18 mouse cellular contexts compared by ENCODE assay signal in the genomic region with DNA sequence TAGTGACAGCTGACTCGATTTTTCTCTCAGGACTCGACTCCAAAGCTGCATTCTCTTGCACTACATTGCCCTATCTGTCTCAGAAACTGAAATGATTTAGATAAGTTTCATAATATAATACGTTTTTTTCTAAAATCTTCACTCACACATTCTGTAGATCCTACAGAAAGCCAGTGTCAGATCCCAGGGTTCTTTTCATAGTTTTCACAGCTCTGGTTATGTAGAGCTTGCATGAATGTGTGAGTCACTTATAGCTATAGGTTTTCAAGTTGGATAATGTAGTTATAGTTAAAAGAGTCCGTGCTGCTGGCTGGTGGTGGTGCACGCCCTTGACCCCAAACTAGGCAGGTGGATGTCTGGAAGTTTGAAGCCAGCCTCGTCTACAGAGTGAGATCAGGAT. TPM values are rescaled to one million over a fixed set of nuclear protein-coding genes. Genes with fewer than 3 reads are reported as not detected.
A peak's percentile ranks its signal among the peaks of the same experiment; 100 is the strongest.
DNase-seq lines count a peak whose midpoint lies in the region; ATAC-seq and TF ChIP-seq lines count a peak whose summit lies in the region.
"Had no signal": no experiment of that assay in that cellular context is flagged by ENCODE, and none has a peak within 500 bp of the region (broad histone marks: within the 10 kb centered on the region; RNA-seq: fewer than 3 reads in every experiment).

No protein-coding gene starts in this region.

- H3K9me3 ChIP-seq in kidney, postnatal 0 days (replicated peaks; ENCODE audit: low read length) = no peaks in the 10 kb centered on the region
- no peaks in the 10 kb centered on the region for H3K9me3 ChIP-seq in liver, embryonic 13.5 days (replicated peaks)
- H3K9me3 ChIP-seq: forebrain, embryonic 10.5 days; G1E; hindbrain, embryonic 15.5 days; limb, embryonic 15.5 days; midbrain, embryonic 15.5 days had no signal

- no peak overlapping the region for H3K9ac ChIP-seq in kidney, postnatal 0 days (ENCODE audit: low read depth, low read length)
- no peak overlapping the region for H3K9ac ChIP-seq in liver, embryonic 13.5 days
- H3K9ac ChIP-seq: hindbrain, embryonic 15.5 days; limb, embryonic 15.5 days; midbrain, embryonic 15.5 days had no signal

- no peak for ATAC-seq in kidney, postnatal 0 days (replicated peaks; ENCODE audit: low FRiP score, low read depth)
- no peak for ATAC-seq in liver, embryonic 13.5 days (ENCODE audit: low read depth)
- ATAC-seq: activated CD4-positive, CD25-positive, alpha-beta regulatory T cell, adult 4 months; midbrain, embryonic 15.5 days had no signal

- intact Hi-C loops in heart, postnatal 14 days (cut with DNase I) = no loop called here
- intact Hi-C loops in left cerebral cortex, postnatal 36 days (cut with DNase I) = no loop called here

- 83% methylated on average over 6 of the region's 6 CpGs for WGBS in kidney, postnatal 0 days
- WGBS in kidney, adult 2 months = 84% methylated on average over 6 of the region's 6 CpGs
- 71% methylated on average over 6 of the region's 6 CpGs for WGBS in liver, embryonic 13.5 days (ENCODE audit: insufficient replicate concordance)

- no peak overlapping the region for H3K4me3 ChIP-seq in kidney, postnatal 0 days (replicated peaks; ENCODE audit: low read depth, low read length)
- no peak overlapping the region for H3K4me3 ChIP-seq in kidney, adult 2 months (ENCODE audit: insufficient read depth, low read depth, low read length)
- H3K4me3 ChIP-seq in liver, embryonic 13.5 days (replicated peaks) = no peak overlapping the region
- H3K4me3 ChIP-seq: forebrain, embryonic 10.5 days; hindbrain, embryonic 15.5 days; limb, embryonic 15.5 days; midbrain, embryonic 15.5 days had no signal

- H3K27ac ChIP-seq in kidney, postnatal 0 days = peak overlapping the region; percentile 66
- H3K27ac ChIP-seq in kidney, adult 2 months (ENCODE audit: insufficient read depth, low read depth, low read length) = no peak overlapping the region
- H3K27ac ChIP-seq in liver, embryonic 13.5 days = peak overlapping the region; percentile 72
- H3K27ac ChIP-seq: forebrain, embryonic 10.5 days; hindbrain, embryonic 15.5 days; limb, embryonic 15.5 days; midbrain, embryonic 15.5 days had no signal

- TF ChIP-seq POLR2A in kidney, adult 2 months (IDR thresholded peaks at IDR 0.05; ENCODE audit: low read depth, low read length) = no peak

- no peak for TF ChIP-seq CTCF in kidney, postnatal 0 days (IDR thresholded peaks at IDR 0.05; ENCODE audit: low read depth)
- no peak for TF ChIP-seq CTCF in kidney, adult 2 months (conservative IDR thresholded peaks at IDR 0.05; ENCODE audit: insufficient read depth, insufficient read length, low read depth, low read length)

- H3K4me2 ChIP-seq in kidney, postnatal 0 days (ENCODE audit: low read length) = no peak overlapping the region
- H3K4me2 ChIP-seq in liver, embryonic 13.5 days = 0 out of 2 replicates have a peak overlapping the region, but pooled peaks have one; percentile 1
- H3K4me2 ChIP-seq: hindbrain, embryonic 15.5 days; limb, embryonic 15.5 days; midbrain, embryonic 15.5 days had no signal

- H3K27me3 ChIP-seq in kidney, postnatal 0 days (ENCODE audit: insufficient read depth, low read length) = no peaks in the 10 kb centered on the region
- no peaks in the 10 kb centered on the region for H3K27me3 ChIP-seq in kidney, adult 2 months (replicated peaks; ENCODE audit: control insufficient read depth, insufficient read depth, low read length)
- H3K27me3 ChIP-seq in liver, embryonic 13.5 days = no peaks in the 10 kb centered on the region
- H3K27me3 ChIP-seq: hindbrain, embryonic 15.5 days; limb, embryonic 15.5 days; midbrain, embryonic 15.5 days had no signal

- H3K4me1 ChIP-seq in kidney, postnatal 0 days (replicated peaks; ENCODE audit: insufficient read depth, low read length) = no peaks in the 10 kb centered on the region
- H3K4me1 ChIP-seq in kidney, adult 2 months (ENCODE audit: control insufficient read depth, insufficient read depth, low read length) = peaks cover 9% of the 10 kb centered on the region; the same call in 1 of the 2 replicates
- peaks cover 42% of the 10 kb centered on the region for H3K4me1 ChIP-seq in liver, embryonic 13.5 days (replicated peaks)
- H3K4me1 ChIP-seq: forebrain, embryonic 10.5 days; hindbrain, embryonic 15.5 days; limb, embryonic 15.5 days; midbrain, embryonic 15.5 days had no signal

- peak; percentile 61 for DNase-seq in heart, adult 11 months
- no peak for DNase-seq in heart, postnatal 14 days
- no peak for DNase-seq in kidney, postnatal 0 days (ENCODE audit: low spot score)
- no peak for DNase-seq in kidney, adult 2 months
- DNase-seq in brain, adult 2 months (ENCODE audit: low read depth, low spot score) = peak; percentile 57
- no peak for DNase-seq in liver, embryonic 13.5 days
- no peak for DNase-seq in MN1 (ENCODE audit: low spot score)
- no peak for DNase-seq in left cerebral cortex, postnatal 36 days (ENCODE audit: low spot score in 2 of 2)
- DNase-seq: B cell, adult 2 months; cerebellum, adult 8-10 months; gastrocnemius, postnatal 10 days; right cerebral cortex, postnatal 14 days had no signal

- H3K36me3 ChIP-seq in kidney, postnatal 0 days (ENCODE audit: insufficient read depth, low read length) = peaks cover 14% of the 10 kb centered on the region; the same call in 1 of the 2 replicates
- H3K36me3 ChIP-seq in kidney, adult 2 months (ENCODE audit: control insufficient read depth, insufficient read depth, low read length) = no peaks in the 10 kb centered on the region; the same call in none of the 2 replicates
- peaks cover 82% of the 10 kb centered on the region for H3K36me3 ChIP-seq in liver, embryonic 13.5 days

RNA-seq across cellular contexts. Expression of a gene that starts 42.1 kb away (rescaled TPM):
- 10 to 100 TPM; 52.6 to 54.4 TPM for total RNA-seq in heart, postnatal 14 days (2021)
- 16.0 and 16.4 TPM in 2 replicates for polyA plus RNA-seq in kidney, postnatal 0 days (2015; fragmentation: Nextera tagmentation; extraction: Ambion mirVana)
- 4.2 and 5.3 TPM in 2 replicates for polyA plus RNA-seq in kidney, adult 2 months (2012; rRNA removed)
- 20.4 and 27.8 TPM in 2 replicates for polyA plus RNA-seq in liver, embryonic 13.5 days (2015; fragmentation: Nextera tagmentation; extraction: Ambion mirVana)
- 10 to 100 TPM; 75.6 to 96.8 TPM for total RNA-seq in left cerebral cortex, postnatal 36 days (2021)

Comparison
In these comparisons a context has a peak if more than half of its experiments do, and no peak if none do; other contexts are left out.
1. DNase-seq: peak in heart, adult 11 months (single experiment) and brain, adult 2 months (single experiment); none in heart, postnatal 14 days (0 of 2), kidney, postnatal 0 days (single experiment), kidney, adult 2 months (single experiment), liver, embryonic 13.5 days (single experiment), MN1 (single experiment) and left cerebral cortex, postnatal 36 days (0 of 2).